Mouse (Mus musculus): ENCODE results near the gene Tmem139.

The Tmem139 gene

DNA sequence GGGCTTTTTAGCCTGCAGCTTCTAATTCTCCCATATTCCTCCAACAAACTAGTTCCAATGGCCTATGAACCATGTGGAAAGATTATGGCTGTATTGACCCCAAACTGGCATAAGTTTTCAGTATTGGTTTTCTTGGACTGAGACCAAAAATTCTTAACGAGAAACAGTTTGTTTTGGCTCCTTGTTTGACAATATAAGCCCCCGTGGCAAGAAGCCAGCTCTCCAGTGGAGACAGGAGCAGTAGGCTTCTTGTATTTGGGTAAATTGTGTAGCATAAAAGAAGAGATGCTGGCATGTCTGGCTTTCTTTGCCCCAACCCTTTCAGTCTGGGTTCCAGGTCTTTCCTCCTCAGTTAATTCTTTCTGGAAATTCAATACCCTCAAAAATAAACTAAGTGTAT is 14.4 kb downstream of the Tmem139 start:
- DNase-seq (ENCODE audit: low spot score in 2 of 2) = no peak

- no peak for DNase-seq (ENCODE audit: low spot score in 2 of 2)
Observed at GRCm38 (mm10) chr6:42282865-42283528, 21.2 kb downstream of the Tmem139 start.

DNA sequence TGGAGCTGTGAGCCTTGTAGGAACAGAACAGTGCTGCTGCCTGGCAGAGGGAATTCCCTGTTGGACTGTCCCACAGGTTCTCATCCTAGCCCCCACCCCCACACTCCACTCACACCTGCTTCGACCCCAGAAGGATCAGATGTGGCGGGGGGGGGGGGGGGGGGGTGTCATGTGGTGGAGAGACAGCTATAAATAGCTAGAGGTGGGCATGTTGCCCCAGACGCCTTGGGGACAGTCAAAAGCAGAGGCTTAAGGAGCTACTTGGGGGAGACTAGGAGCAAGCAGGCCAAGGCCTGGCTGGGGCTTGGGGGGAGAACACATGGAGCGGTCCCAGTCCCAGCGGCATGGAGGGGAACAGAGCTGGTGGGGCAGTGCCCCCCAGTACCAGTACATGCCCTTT is 24.7 kb downstream of the Tmem139 start, which contains the start of gene Clcn1:
Gene Clcn1 (plus strand): TSS at position 238 of the 400 bp plus-strand sequence.
- DNase-seq (ENCODE audit: low spot score in 2 of 2) = no peak

DNA sequence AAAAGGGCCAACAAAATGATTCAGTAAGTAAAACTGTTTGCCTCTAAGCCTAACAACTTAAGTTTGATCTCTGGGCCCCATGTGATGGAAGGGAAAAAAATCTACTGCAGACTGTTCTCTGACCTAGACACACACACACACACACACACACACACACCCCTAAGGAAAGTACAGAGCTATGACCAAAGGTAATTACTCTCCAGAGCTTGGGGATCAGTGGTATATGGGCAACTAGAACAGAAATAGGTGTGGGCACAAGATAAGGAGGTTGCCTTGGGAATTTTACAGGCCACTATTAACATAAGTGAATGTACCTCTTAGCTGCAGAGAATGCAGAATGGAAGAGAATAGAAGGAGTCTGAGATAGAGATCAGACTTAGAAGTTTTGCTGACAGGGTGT is 25.8 kb downstream of the Tmem139 start:
- no peak for DNase-seq (ENCODE audit: low spot score in 2 of 2)

- DNase-seq (ENCODE audit: low spot score in 2 of 2) = no peak
Observed at GRCm38 (mm10) chr6:42293327-42293726, 31.6 kb downstream of the Tmem139 start.

DNA sequence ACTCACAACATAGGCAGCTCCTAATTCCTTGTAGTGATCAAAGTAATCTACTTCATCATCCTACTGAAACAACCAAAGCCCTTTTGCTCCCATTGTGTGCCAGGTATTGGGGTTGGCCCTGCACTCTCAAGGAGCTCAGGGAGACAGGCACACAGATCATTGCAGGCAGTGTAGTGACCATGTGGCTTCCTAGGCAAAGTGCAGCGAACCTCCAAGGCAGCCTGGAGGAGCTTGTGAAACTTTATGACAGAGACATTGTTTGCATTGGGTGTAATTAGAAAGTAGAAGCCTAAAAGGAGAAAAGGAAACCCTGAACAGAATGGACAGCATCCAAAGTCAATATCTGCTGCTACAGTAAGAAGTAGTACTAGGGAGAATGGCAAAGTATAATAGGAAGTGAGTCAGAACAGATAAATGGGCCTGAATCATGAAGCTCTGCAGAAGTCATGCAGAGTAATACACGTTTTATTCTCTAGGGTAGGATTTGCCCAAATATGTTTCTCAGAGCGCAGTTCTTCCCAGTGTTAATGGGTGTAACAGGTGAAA is 33.9 kb downstream of the Tmem139 start:
- DNase-seq (ENCODE audit: low spot score in 2 of 2) = no peak

- no peak for DNase-seq (ENCODE audit: low spot score in 2 of 2)
Observed at GRCm38 (mm10) chr6:42299362-42299761, 37.6 kb downstream of the Tmem139 start.

GRCm38 (mm10) chr6:42309816-42310378 is 48.1 kb downstream of the Tmem139 start:
- no peak for DNase-seq (ENCODE audit: low spot score in 2 of 2)

DNA sequence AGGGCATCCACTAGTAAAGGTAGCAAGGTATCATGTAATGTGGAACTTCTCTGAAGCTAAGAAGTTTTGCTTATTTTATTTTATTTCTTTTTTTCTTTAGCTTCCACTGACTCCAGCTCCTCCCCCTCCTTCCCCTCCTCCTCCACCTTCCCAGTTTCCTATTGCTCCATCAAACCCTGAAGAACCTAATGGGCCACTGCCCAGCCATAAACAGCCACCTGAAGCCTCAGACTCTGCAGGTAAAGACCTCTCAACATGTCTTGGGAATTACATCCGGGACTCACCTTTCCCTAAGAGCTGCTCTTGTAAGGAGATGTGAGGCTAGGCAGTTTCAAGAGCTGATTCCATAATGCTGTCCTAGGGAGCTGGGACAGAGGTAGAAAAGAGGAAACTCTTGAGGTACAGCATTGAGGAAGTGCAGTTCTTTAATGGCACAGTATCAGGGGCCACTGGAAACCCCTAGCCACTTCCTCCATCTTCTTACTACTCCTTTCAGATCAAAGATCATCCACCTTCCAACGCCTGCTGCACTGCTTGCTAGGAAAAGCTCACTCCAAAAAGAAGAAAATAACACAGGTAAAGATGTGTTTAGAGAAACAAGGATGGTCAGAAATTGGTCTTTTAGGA is 48.8 kb downstream of the Tmem139 start:
- DNase-seq (ENCODE audit: low spot score in 2 of 2) = no peak
